Mouse (Mus musculus) ES-Bruce4 (cell line): Measurements from ENCODE around the gene Znrf3. TPM values are rescaled to one million over a fixed set of nuclear protein-coding genes. Genes with fewer than 3 reads are reported as not detected.

Source experiments
- H3K27ac ChIP-seq: 2 replicates; pipeline ENCODE4 v1.5.1; 2012; ENCODE audit warnings: low read length, inconsistent platforms; ENCODE audit not compliant: insufficient read depth
- H3K27me3 ChIP-seq: 2 replicates; pipeline ENCODE4 v1.6.1; 2012; ENCODE audit warnings: mild to moderate bottlenecking, low read length, inconsistent platforms; ENCODE audit not compliant: control insufficient read depth, poor library complexity, insufficient read depth, severe bottlenecking
- H3K36me3 ChIP-seq: 2 replicates; pipeline ENCODE4 v1.6.1; 2012; ENCODE audit warnings: inconsistent platforms, mild to moderate bottlenecking, low read length, moderate library complexity; ENCODE audit not compliant: control insufficient read depth, poor library complexity, insufficient read depth, severe bottlenecking
- H3K4me1 ChIP-seq: one replicate; pipeline ENCODE4 v1.8.1; 2011; ENCODE audit warnings: low read length; ENCODE audit not compliant: control insufficient read depth, insufficient read depth
- H3K4me3 ChIP-seq: 2 replicates; pipeline ENCODE4 v1.5.1; 2011; ENCODE audit warnings: low read depth, mild to moderate bottlenecking, low read length
- H3K9ac ChIP-seq: 2 replicates; pipeline ENCODE4 v1.6.1; 2012; ENCODE audit warnings: low read depth, mild to moderate bottlenecking, inconsistent platforms; ENCODE audit not compliant: poor library complexity, severe bottlenecking
- H3K9me3 ChIP-seq: replicated peaks from 2 replicates; pipeline ENCODE4 v1.6.1; 2012; ENCODE audit warnings: mild to moderate bottlenecking, low read length, inconsistent platforms; ENCODE audit not compliant: control insufficient read depth, poor library complexity, insufficient read depth, severe bottlenecking
- CTCF ChIP-seq: IDR thresholded peaks from one replicate; pipeline ENCODE4 v1.8.1; 2011; ENCODE audit warnings: low read depth, low read length
- EP300 ChIP-seq: IDR thresholded peaks from 2 replicates; pipeline ENCODE4 v1.6.1; 2011; ENCODE audit warnings: low read depth, low read length; ENCODE audit not compliant: insufficient read depth
- POLR2A ChIP-seq: IDR thresholded peaks from one replicate; pipeline ENCODE4 v1.8.1; 2011; ENCODE audit warnings: low read length; ENCODE audit not compliant: insufficient read depth
- polyA plus RNA-seq: library from polyadenylated mRNA; stranded (reverse); fragments of >200 nt; gene quantifications from 2 replicates; pipeline ENCODE4 v1.2.4, GENCODE M21; 2011; ENCODE audit warnings: low read depth; ENCODE audit not compliant: missing spikeins, insufficient read depth, insufficient read length

Gene Znrf3
- polyA plus RNA-seq, 1 experiment: 15.8 TPM

DNA sequence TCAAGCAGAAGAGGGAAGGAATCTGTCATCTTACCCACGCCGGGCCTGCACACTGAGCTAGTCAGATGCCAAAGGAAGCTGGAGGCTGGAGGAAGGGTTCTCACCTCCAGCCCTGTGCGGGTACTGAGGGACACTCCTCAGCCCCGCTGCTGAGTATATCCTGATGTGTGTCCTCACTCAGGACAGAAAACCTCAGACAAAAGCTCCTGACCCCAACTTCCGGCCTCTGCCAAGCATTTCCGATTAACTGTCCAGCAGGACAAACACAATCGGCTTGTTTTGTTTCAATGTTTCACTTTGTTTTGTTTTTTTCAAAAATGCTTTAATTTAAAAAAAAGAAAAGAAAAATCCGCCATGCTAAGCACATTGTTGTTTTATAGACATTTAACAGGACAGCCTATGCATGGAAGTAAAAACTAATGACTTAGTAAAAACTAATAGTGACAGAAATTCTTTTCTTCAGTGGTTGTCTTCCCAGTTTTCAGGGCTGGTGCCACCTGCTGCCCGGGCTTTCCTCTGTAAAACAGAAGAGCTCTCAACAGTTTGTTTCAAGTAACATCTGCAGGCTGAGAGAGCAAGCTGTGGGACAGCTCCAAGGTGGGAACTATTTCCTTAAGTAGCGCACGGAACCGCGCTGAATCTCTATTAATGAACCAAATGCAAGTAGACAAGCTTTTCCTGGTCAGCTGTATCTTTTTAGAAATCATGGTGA lies 187.3 kb downstream of the Znrf3 start:
- Histone ChIP-seq H3K9ac (no peak overlapping the region), H3K4me1 (peaks cover 5% of the 10 kb centered on the region), H3K27ac (no peak overlapping the region), H3K36me3 (no peaks in the 10 kb centered on the region), H3K4me3 (no peak overlapping the region), H3K27me3 (no peaks in the 10 kb centered on the region), H3K9me3 (no peaks in the 10 kb centered on the region)
- TF ChIP-seq CTCF: no peak
- TF ChIP-seq POLR2A: no peak
- TF ChIP-seq EP300: no peak

GRCm38 (mm10) chr11:5255509-5256014 lies 189.1 kb downstream of the Znrf3 start:
- Histone ChIP-seq H3K4me1 (peaks cover 5% of the 10 kb centered on the region), H3K9ac (no peak overlapping the region), H3K27ac (no peak overlapping the region), H3K9me3 (no peaks in the 10 kb centered on the region), H3K27me3 (no peaks in the 10 kb centered on the region), H3K36me3 (no peaks in the 10 kb centered on the region), H3K4me3 (no peak overlapping the region)
- TF ChIP-seq CTCF (no peak), POLR2A (no peak), EP300 (no peak)

- Histone ChIP-seq H3K27me3 (no peaks in the 10 kb centered on the region), H3K4me3 (no peak overlapping the region), H3K27ac (no peak overlapping the region), H3K36me3 (no peaks in the 10 kb centered on the region), H3K4me1 (peaks cover 5% of the 10 kb centered on the region), H3K9me3 (no peaks in the 10 kb centered on the region), H3K9ac (no peak overlapping the region)
- TF ChIP-seq EP300 (no peak), POLR2A (no peak), CTCF (no peak)
Measured at GRCm38 (mm10) chr11:5254016-5254415, 190.6 kb downstream of the Znrf3 start.

- TF ChIP-seq EP300 (no peak), CTCF (no peak)
- Histone ChIP-seq H3K27ac (no peak overlapping the region), H3K36me3 (no peaks in the 10 kb centered on the region), H3K27me3 (no peaks in the 10 kb centered on the region), H3K9me3 (no peaks in the 10 kb centered on the region), H3K4me1 (peaks cover 5% of the 10 kb centered on the region), H3K4me3 (no peak overlapping the region), H3K9ac (no peak overlapping the region)
Measured at GRCm38 (mm10) chr11:5253528-5253927, 191.1 kb downstream of the Znrf3 start.

GRCm38 (mm10) chr11:5252727-5253126 lies 191.9 kb downstream of the Znrf3 start:
- TF ChIP-seq EP300: no peak
- TF ChIP-seq POLR2A: no peak
- no peak for TF ChIP-seq CTCF
- H3K27ac ChIP-seq: no peak overlapping the region
- no peak overlapping the region for H3K4me3 ChIP-seq
- H3K9ac ChIP-seq: no peak overlapping the region
- peaks cover 5% of the 10 kb centered on the region for H3K4me1 ChIP-seq
- no peaks in the 10 kb centered on the region for H3K9me3 ChIP-seq
- H3K27me3 ChIP-seq: no peaks in the 10 kb centered on the region
- H3K36me3 ChIP-seq: no peaks in the 10 kb centered on the region

DNA sequence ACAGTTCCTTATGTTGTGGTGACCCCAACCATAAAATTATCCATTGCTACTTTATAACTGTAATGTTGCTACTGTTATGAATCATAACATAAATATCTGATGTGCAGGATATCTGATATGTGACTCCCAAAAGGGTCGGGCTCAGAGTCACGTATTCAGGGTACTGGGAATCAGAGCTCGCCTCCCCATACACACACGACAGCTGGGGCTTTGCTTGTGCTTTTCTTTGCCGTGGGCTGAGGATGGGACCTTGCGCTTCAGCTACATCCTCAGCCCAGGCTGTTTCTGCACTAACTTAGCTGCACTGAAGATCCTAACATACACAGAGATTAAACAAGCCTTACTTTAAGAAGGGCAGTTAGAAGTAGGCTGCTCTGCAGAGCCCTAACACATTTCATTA lies 193.5 kb downstream of the Znrf3 start:
- peaks cover 5% of the 10 kb centered on the region for H3K4me1 ChIP-seq
- H3K9me3 ChIP-seq: no peaks in the 10 kb centered on the region
- no peaks in the 10 kb centered on the region for H3K27me3 ChIP-seq
- TF ChIP-seq CTCF: no peak
- no peak for TF ChIP-seq EP300
- no peak for TF ChIP-seq POLR2A
- no peaks in the 10 kb centered on the region for H3K36me3 ChIP-seq
- H3K9ac ChIP-seq: no peak overlapping the region
- no peak overlapping the region for H3K27ac ChIP-seq
- no peak overlapping the region for H3K4me3 ChIP-seq
